Mouse (Mus musculus) limb, embryonic 13.5 days (tissue): Measurements from ENCODE around the gene Rabgap1. TPM values are rescaled to one million over a fixed set of nuclear protein-coding genes. Genes with fewer than 3 reads are reported as not detected.

Source experiments
- ATAC-seq: fragments of 200-750 bp; cut with Nextera tagmentation; 2 replicates; pipeline ENCODE4 v1.8.0; 2017; ENCODE audit warnings: low read depth, moderate number of reproducible peaks, moderate TSS enrichment; ENCODE audit not compliant: low FRiP score
- H3K27ac ChIP-seq: fragments of 300-500 bp; sonication (generic); 2 replicates; pipeline ENCODE4 v1.5.1; 2015; ENCODE audit warnings: inconsistent platforms, mild to moderate bottlenecking, moderate library complexity
- H3K27me3 ChIP-seq: fragments of 300-500 bp; sonication (generic); 2 replicates; pipeline ENCODE4 v1.6.1; 2015; ENCODE audit warnings: mild to moderate bottlenecking, inconsistent platforms
- H3K36me3 ChIP-seq: fragments of 300-500 bp; sonication (generic); 2 replicates; pipeline ENCODE4 v1.6.1; 2015; ENCODE audit warnings: inconsistent platforms, mild to moderate bottlenecking, moderate library complexity
- H3K4me1 ChIP-seq: fragments of 300-500 bp; sonication (generic); 2 replicates; pipeline ENCODE4 v1.6.1; 2015; ENCODE audit warnings: inconsistent platforms
- H3K4me2 ChIP-seq: fragments of 300-500 bp; sonication (generic); replicated peaks from 2 replicates; pipeline ENCODE4 v1.6.1; 2015; ENCODE audit warnings: inconsistent platforms, mild to moderate bottlenecking, moderate library complexity
- H3K4me3 ChIP-seq: fragments of 300-500 bp; sonication (generic); 2 replicates; pipeline ENCODE4 v1.5.1; 2015; ENCODE audit warnings: moderate library complexity, mild to moderate bottlenecking, inconsistent platforms
- H3K9ac ChIP-seq: fragments of 300-500 bp; sonication (generic); 2 replicates; pipeline ENCODE4 v1.6.1; 2015; ENCODE audit warnings: mild to moderate bottlenecking, inconsistent platforms
- H3K9me3 ChIP-seq: fragments of 300-500 bp; sonication (generic); 2 replicates; pipeline ENCODE4 v1.6.1; 2016; ENCODE audit warnings: inconsistent platforms
- WGBS: fragments of 180-500 bp; shearing (Covaris S2); methylation state at CpG from one replicate; pipeline ENCODE4 v1.1.7; 2015; 5-methylcytosine and 5-hydroxymethylcytosine counted together
- polyA plus RNA-seq: library from polyadenylated mRNA; unstranded; fragments of >200 nt; fragmentation: Nextera tagmentation; extraction: Ambion mirVana; gene quantifications from 2 replicates; pipeline ENCODE4 v1.2.1, GENCODE M21; 2015

The Rabgap1 gene
- polyA plus RNA-seq, 1 experiment from 2014 or later = 52.3 TPM

DNA sequence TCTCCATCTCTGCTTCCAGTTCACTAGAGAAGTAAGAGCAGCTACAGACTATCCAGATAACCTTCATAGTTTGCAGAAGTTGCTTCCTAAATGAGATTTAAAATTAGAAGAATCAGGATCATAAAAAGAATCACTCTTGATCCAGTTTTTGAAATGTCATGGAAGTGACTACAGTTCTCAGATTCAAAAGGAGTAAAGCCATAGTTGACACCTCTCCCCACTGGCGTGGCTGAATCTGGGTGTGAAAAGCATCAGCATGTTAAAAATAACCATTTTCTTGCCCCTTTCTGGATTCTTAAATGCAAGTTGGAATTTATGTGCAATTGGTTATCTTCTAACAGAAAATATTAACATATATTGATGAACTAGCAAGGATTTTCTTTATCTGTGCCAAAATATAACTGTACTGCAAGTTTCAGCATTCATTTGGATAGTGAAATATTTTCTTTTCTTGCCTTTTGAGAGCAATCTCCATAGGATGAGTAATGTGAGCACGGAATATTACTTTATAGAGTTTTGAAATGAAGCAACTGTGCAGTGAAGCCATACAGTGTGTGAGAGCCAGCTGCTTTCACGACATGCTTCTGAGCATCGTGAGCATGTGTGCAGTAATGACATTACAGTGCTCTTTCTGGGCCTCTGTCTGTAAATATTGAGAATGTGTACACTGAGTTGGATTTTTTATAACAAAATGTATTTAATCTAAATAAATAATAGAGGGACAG lies 75.6 kb downstream of the Rabgap1 start:
- no peak for ATAC-seq
- Histone ChIP-seq H3K9me3 (no peaks in the 10 kb centered on the region), H3K4me3 (no peak overlapping the region), H3K27ac (no peak overlapping the region), H3K4me2 (no peak overlapping the region), H3K36me3 (peaks cover 19% of the 10 kb centered on the region), H3K9ac (no peak overlapping the region), H3K27me3 (no peaks in the 10 kb centered on the region), H3K4me1 (peaks cover 5% of the 10 kb centered on the region)
- WGBS = 84% methylated on average over 4 of the region's 4 CpGs

DNA sequence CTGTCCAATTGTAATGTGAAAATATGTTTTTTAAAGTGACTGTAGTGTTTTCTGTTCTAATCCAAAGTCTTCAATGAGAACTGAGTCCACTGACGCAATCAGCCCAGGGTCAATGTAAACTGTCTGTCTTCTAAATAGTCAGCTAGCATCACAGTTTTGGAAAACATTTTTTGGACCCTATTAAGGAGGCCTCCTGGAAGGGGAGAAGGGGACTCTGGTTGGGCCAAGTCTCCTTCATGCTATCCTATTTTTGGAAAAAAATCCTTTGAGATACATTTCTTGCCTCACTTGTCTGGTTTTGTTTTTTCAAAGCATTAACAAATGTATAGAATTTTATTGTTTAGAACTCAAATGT lies 76.2 kb downstream of the Rabgap1 start:
- no peak for ATAC-seq
- no peak overlapping the region for H3K9ac ChIP-seq
- H3K9me3 ChIP-seq = no peaks in the 10 kb centered on the region
- H3K27me3 ChIP-seq = no peaks in the 10 kb centered on the region
- 94% methylated on average over 1 of the region's 1 CpGs for WGBS
- no peak overlapping the region for H3K4me3 ChIP-seq
- peaks cover 19% of the 10 kb centered on the region for H3K36me3 ChIP-seq
- H3K4me1 ChIP-seq = peaks cover 5% of the 10 kb centered on the region
- no peak overlapping the region for H3K27ac ChIP-seq
- H3K4me2 ChIP-seq = no peak overlapping the region

GRCm38 (mm10) chr2:37527587-37527986 lies 84.5 kb downstream of the Rabgap1 start:
- Histone ChIP-seq H3K36me3 (peaks cover 3% of the 10 kb centered on the region; the same call in 1 of the 2 replicates), H3K27me3 (no peaks in the 10 kb centered on the region), H3K9ac (no peak overlapping the region), H3K4me2 (no peak overlapping the region), H3K9me3 (no peaks in the 10 kb centered on the region), H3K4me1 (no peaks in the 10 kb centered on the region), H3K27ac (no peak overlapping the region), H3K4me3 (no peak overlapping the region)
- no peak for ATAC-seq

DNA sequence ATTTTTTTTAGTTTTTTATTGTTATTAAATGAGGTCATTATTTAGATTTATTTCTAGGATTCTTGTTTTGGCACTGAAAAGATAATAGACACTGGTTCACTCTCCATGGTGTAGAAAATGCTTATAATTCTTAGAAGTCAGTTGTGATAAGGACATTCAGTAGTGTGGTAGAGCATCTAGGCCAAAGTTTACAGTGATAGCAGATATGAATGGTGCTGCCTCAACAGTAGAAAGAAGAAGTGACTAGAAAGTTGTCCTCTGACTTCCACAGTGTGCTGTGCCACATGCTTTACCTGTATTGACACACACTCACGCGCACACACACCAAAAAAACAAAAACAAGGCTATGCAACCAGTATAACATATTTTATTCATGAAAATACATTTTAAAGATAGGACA lies 86.3 kb downstream of the Rabgap1 start:
- no peak overlapping the region for H3K27ac ChIP-seq
- 93% methylated on average over 2 of the region's 2 CpGs for WGBS

DNA sequence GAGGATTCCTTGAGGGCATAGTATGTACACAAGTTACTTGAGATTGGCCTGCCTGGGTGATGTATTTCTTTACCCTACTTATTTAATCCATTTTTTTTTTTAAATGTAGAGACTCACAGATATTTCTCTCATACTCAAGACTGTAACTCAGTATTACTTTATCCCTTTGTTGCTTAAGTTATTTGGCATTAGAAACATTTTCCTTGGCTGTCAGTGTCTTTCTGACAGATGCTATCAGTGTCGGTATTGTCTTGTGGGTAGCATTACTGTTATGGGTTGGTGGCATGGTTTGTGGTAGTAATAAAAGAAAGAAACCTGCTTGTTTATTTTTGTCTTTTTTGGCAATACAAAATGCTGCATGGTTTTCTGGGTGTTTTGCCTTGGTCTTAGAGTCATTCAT lies 87.7 kb downstream of the Rabgap1 start:
- Histone ChIP-seq H3K4me3 (no peak overlapping the region), H3K4me1 (no peaks in the 10 kb centered on the region), H3K9me3 (no peaks in the 10 kb centered on the region), H3K9ac (no peak overlapping the region), H3K36me3 (peaks cover 28% of the 10 kb centered on the region), H3K27ac (no peak overlapping the region), H3K4me2 (no peak overlapping the region), H3K27me3 (no peaks in the 10 kb centered on the region)
- whole genome bisulfite sequencing = 93% methylated on average over 1 of the region's 1 CpGs
- no peak for ATAC-seq

More for the DNA sequence above, 86.3 kb downstream of the Rabgap1 start:
- no peak overlapping the region for H3K4me3 ChIP-seq
- ATAC-seq = no peak
- H3K4me1 ChIP-seq = no peaks in the 10 kb centered on the region
- no peak overlapping the region for H3K9ac ChIP-seq
- no peaks in the 10 kb centered on the region for H3K9me3 ChIP-seq
- H3K27me3 ChIP-seq = no peaks in the 10 kb centered on the region
- peaks cover 15% of the 10 kb centered on the region for H3K36me3 ChIP-seq
- no peak overlapping the region for H3K4me2 ChIP-seq

- Histone ChIP-seq H3K27me3 (no peaks in the 10 kb centered on the region), H3K36me3 (peaks cover 35% of the 10 kb centered on the region), H3K4me2 (no peak overlapping the region), H3K27ac (no peak overlapping the region), H3K9me3 (no peaks in the 10 kb centered on the region), H3K9ac (no peak overlapping the region), H3K4me1 (no peaks in the 10 kb centered on the region), H3K4me3 (no peak overlapping the region)
- WGBS = 89% methylated on average over 3 of the region's 3 CpGs
- no peak for ATAC-seq
Observed at GRCm38 (mm10) chr2:37531639-37532038, 88.6 kb downstream of the Rabgap1 start.

DNA sequence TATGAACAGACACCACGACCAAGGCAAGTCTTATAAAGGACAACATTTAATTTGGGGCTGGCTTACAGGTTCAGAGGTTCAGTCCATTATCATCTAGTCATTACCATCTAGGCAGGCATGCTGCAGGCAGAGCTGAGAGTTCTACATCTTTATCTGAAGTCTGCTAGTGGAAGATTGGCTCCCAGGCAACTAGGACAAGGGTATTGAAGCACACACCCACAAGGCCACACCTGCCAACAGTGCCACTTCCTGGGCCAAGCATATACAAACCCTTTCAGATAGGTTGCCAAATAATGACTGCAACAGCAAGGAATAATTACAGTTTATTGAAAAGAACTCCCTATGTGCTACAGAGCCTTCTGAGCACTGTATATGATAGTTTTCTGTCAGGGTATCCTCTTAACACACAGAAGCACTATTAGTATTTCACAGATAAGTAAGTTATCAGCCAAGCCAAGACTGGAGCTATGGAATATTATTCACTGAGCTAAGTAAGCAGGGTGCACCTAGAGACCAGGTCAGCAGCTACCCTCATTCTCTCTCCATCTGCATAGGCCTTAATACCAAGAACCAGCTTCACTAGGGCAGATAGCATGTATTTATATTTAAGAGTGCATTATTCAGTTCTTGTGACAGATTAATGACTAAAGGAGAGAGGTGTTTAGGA lies 106.4 kb downstream of the Rabgap1 start:
- Histone ChIP-seq H3K27ac (no peak overlapping the region), H3K4me1 (no peaks in the 10 kb centered on the region), H3K9me3 (no peaks in the 10 kb centered on the region), H3K4me2 (no peak overlapping the region), H3K36me3 (peaks cover 87% of the 10 kb centered on the region), H3K4me3 (no peak overlapping the region), H3K27me3 (no peaks in the 10 kb centered on the region), H3K9ac (no peak overlapping the region)
- 95% methylated on average over 1 of the region's 1 CpGs for WGBS
- no peak for ATAC-seq

DNA sequence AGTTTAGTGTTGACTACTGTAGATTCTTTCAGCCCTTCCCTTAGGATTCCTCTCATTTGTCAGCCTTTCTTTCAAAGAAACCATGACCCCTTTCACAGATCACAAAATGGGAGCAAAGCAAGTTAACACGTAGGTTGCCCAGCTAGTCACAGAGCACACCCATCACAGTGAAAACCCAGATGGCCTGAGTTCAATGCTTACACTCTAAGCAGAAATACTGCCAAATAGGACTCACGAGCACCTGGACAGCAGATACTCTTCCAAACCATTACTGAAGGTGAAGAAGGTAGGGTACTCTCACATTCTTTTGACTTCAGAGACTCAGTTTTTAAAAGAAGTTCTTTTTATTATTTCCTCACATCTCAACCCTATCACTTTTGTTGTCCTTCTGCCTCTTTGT lies 113.3 kb downstream of the Rabgap1 start:
- H3K36me3 ChIP-seq = peaks cover 89% of the 10 kb centered on the region
- 75% methylated on average over 2 of the region's 2 CpGs for WGBS
- H3K27ac ChIP-seq = no peak overlapping the region
- H3K9ac ChIP-seq = no peak overlapping the region
- no peaks in the 10 kb centered on the region for H3K9me3 ChIP-seq
- H3K27me3 ChIP-seq = no peaks in the 10 kb centered on the region
- no peak for ATAC-seq
- H3K4me3 ChIP-seq = no peak overlapping the region
- H3K4me1 ChIP-seq = no peaks in the 10 kb centered on the region
- H3K4me2 ChIP-seq = no peak overlapping the region

- 65% methylated on average over 2 of the region's 2 CpGs for WGBS
- Histone ChIP-seq H3K36me3 (peaks cover 89% of the 10 kb centered on the region), H3K27me3 (no peaks in the 10 kb centered on the region), H3K9me3 (no peaks in the 10 kb centered on the region), H3K4me3 (no peak overlapping the region), H3K27ac (no peak overlapping the region), H3K4me2 (no peak overlapping the region), H3K9ac (no peak overlapping the region), H3K4me1 (no peaks in the 10 kb centered on the region)
- ATAC-seq = no peak
Observed at GRCm38 (mm10) chr2:37565579-37565978, 122.5 kb downstream of the Rabgap1 start.

DNA sequence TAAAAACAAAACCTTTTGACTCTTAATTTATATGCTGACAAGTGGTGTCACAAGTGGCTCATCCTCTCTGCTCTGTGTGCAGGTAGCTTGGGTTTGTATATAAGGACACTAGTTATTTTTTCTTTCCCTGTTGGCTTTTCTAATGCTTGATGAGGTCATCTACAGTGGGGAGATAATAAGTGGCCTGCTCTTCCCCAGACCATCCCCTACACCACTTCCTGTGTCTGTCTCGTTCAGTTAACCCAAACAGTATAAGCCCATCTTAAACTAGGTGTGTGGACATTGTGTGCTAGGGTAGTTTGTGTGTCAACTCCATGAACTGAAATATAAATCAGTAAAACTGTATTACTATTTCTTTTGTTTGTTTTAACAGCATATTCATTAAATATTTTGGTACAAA lies 123.0 kb downstream of the Rabgap1 start:
- 81% methylated on average over 1 of the region's 1 CpGs for WGBS
- H3K27ac ChIP-seq = no peak overlapping the region

GRCm38 (mm10) chr2:37569888-37570287 lies 126.8 kb downstream of the Rabgap1 start:
- H3K4me3 ChIP-seq = no peak overlapping the region
- H3K4me2 ChIP-seq = no peak overlapping the region
- H3K4me1 ChIP-seq = no peaks in the 10 kb centered on the region
- no peaks in the 10 kb centered on the region for H3K27me3 ChIP-seq
- H3K9me3 ChIP-seq = no peaks in the 10 kb centered on the region
- no peak overlapping the region for H3K27ac ChIP-seq
- WGBS = 91% methylated on average over 5 of the region's 5 CpGs
- no peak overlapping the region for H3K9ac ChIP-seq
- H3K36me3 ChIP-seq = peaks cover 58% of the 10 kb centered on the region
- ATAC-seq = no peak

More for the DNA sequence above, 123.0 kb downstream of the Rabgap1 start:
- no peak overlapping the region for H3K9ac ChIP-seq
- H3K36me3 ChIP-seq = peaks cover 86% of the 10 kb centered on the region
- ATAC-seq = no peak
- no peaks in the 10 kb centered on the region for H3K9me3 ChIP-seq
- no peak overlapping the region for H3K4me3 ChIP-seq
- H3K27me3 ChIP-seq = no peaks in the 10 kb centered on the region
- no peak overlapping the region for H3K4me2 ChIP-seq
- no peaks in the 10 kb centered on the region for H3K4me1 ChIP-seq

DNA sequence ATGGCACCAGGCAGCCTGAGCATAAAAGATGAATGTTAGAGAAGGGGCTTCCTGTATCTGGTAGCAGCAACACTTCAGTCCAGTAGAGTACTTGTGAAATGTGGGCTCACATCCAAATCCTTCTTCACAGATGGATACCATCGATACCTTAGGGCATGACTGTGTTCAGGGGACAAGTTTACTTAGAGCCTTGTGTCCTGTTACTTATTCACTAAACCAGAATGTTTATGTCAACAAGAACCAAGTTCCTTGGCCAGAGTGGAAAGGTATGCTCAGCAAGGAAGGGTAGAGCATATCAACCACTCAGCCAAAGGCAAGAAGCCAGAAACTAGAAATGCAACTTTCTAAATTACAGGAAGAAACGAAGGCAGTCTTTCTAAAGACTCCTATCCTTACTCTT lies 127.6 kb downstream of the Rabgap1 start:
- Histone ChIP-seq H3K9ac (no peak overlapping the region), H3K27ac (no peak overlapping the region), H3K27me3 (no peaks in the 10 kb centered on the region), H3K4me3 (no peak overlapping the region), H3K9me3 (no peaks in the 10 kb centered on the region), H3K36me3 (peaks cover 49% of the 10 kb centered on the region), H3K4me1 (no peaks in the 10 kb centered on the region), H3K4me2 (no peak overlapping the region)
- WGBS = 92% methylated on average over 2 of the region's 2 CpGs
- no peak for ATAC-seq

GRCm38 (mm10) chr2:37572141-37572540 lies 129.1 kb downstream of the Rabgap1 start:
- Histone ChIP-seq H3K4me2 (no peak overlapping the region), H3K36me3 (peaks cover 40% of the 10 kb centered on the region), H3K9ac (no peak overlapping the region), H3K27ac (no peak overlapping the region), H3K4me1 (no peaks in the 10 kb centered on the region), H3K27me3 (no peaks in the 10 kb centered on the region), H3K9me3 (no peaks in the 10 kb centered on the region), H3K4me3 (no peak overlapping the region)
- WGBS = 87% methylated on average over 2 of the region's 2 CpGs
- no peak for ATAC-seq
